Mouse (Mus musculus) MEL (cell line): ENCODE data around the gene Dhh. TPM values are rescaled to one million over a fixed set of nuclear protein-coding genes. Genes with fewer than 3 reads are reported as not detected.

Experiments used
- DNase-seq: peaks from one replicate; pipeline ENCODE4 v3.0.0; 2011; ENCODE audit warnings: low read depth, low spot score
- H3K27ac ChIP-seq: 2 replicates; pipeline ENCODE4 v1.5.1; 2012; ENCODE audit warnings: low read depth, mild to moderate bottlenecking, control low read depth, low read length, moderate library complexity; ENCODE audit not compliant: control insufficient read depth
- H3K27me3 ChIP-seq, 2 experiments: fragments of 150-350 bp in 1 of 2; sonication (generic) in 1 of 2; 2 replicates each; pipeline ENCODE4 v1.6.1; 2012; ENCODE audit warnings: low read length in 2 of 2, mild to moderate bottlenecking in 2 of 2, improper control_type of control experiment in 1 of 2, moderate library complexity in 1 of 2; ENCODE audit not compliant: insufficient read depth in 2 of 2, control insufficient read depth in 1 of 2
- H3K36me3 ChIP-seq, 2 experiments: 2 replicates each; pipeline ENCODE4 v1.6.1; 2012 to 2014; ENCODE audit warnings: low read length in 2 of 2, improper control_type of control experiment in 1 of 2, inconsistent platforms in 1 of 2, mild to moderate bottlenecking in 1 of 2; ENCODE audit not compliant: insufficient read depth in 2 of 2, control insufficient read depth in 1 of 2
- H3K4me1 ChIP-seq, 2 experiments: fragments of 150-350 bp in 1 of 2; sonication (generic) in 1 of 2; 2 replicates each; pipeline ENCODE4 v1.6.1; 2012; ENCODE audit warnings: low read length in 2 of 2, improper control_type of control experiment in 1 of 2, mild to moderate bottlenecking in 1 of 2; ENCODE audit not compliant: insufficient read depth in 2 of 2, control insufficient read depth in 1 of 2
- H3K4me3 ChIP-seq, 2 experiments: fragments of 150-350 bp in 1 of 2; sonication (generic) in 1 of 2; 2 replicates each; pipeline ENCODE4 v1.5.1; 2012; ENCODE audit warnings: low read depth in 2 of 2, low read length in 2 of 2, mild to moderate bottlenecking in 2 of 2, moderate library complexity in 2 of 2, control low read depth in 1 of 2, improper control_type of control experiment in 1 of 2; ENCODE audit not compliant: control insufficient read depth in 1 of 2, insufficient read depth in 1 of 2
- H3K79me2 ChIP-seq: 2 replicates; pipeline ENCODE4 v1.6.1; 2012; ENCODE audit warnings: mild to moderate bottlenecking, low read length, moderate library complexity; ENCODE audit not compliant: control insufficient read depth, poor library complexity, insufficient read depth
- H3K9ac ChIP-seq: 2 replicates; pipeline ENCODE4 v1.6.1; 2012; ENCODE audit warnings: low read depth, mild to moderate bottlenecking, control low read depth, low read length, moderate library complexity; ENCODE audit not compliant: control insufficient read depth, poor library complexity, severe bottlenecking
- H3K9me3 ChIP-seq: fragments of 150-350 bp; sonication (generic); replicated peaks from 2 replicates; pipeline ENCODE4 v1.6.1; 2012; ENCODE audit warnings: mild to moderate bottlenecking, low read length, improper control_type of control experiment, moderate library complexity; ENCODE audit not compliant: insufficient read depth
- BHLHE40 ChIP-seq: IDR thresholded peaks from 2 replicates; pipeline ENCODE4 v1.6.1; 2012; ENCODE audit warnings: low read depth, mild to moderate bottlenecking, inconsistent platforms, low read length, improper control_type of control experiment, borderline replicate concordance
- CHD1 ChIP-seq: IDR thresholded peaks from 2 replicates; pipeline ENCODE4 v1.6.1; 2012; ENCODE audit warnings: low read depth, mild to moderate bottlenecking, inconsistent platforms, low read length, improper control_type of control experiment
- ELF1 ChIP-seq: IDR thresholded peaks from 2 replicates; pipeline ENCODE4 v1.6.1; 2014; ENCODE audit warnings: low read depth, mild to moderate bottlenecking, inconsistent platforms, low read length, improper control_type of control experiment, moderate library complexity
- ETS1 ChIP-seq: IDR thresholded peaks from 2 replicates; pipeline ENCODE4 v1.6.1; 2012; ENCODE audit warnings: low read depth, mild to moderate bottlenecking, inconsistent platforms, low read length, improper control_type of control experiment, moderate library complexity
- GABPA ChIP-seq: IDR thresholded peaks from 2 replicates; pipeline ENCODE4 v1.6.1; 2012; ENCODE audit warnings: low read depth, mild to moderate bottlenecking, inconsistent platforms, low read length, improper control_type of control experiment, moderate library complexity
- GATA1 ChIP-seq: IDR thresholded peaks from 2 replicates; pipeline ENCODE4 v1.6.1; 2011; ENCODE audit warnings: low read depth, low read length, improper control_type of control experiment
- HCFC1 ChIP-seq: IDR thresholded peaks from 2 replicates; pipeline ENCODE4 v1.6.1; 2012; ENCODE audit warnings: low read depth, mild to moderate bottlenecking, inconsistent platforms, low read length, improper control_type of control experiment, moderate library complexity
- JUND ChIP-seq: IDR thresholded peaks from 2 replicates; pipeline ENCODE4 v1.6.1; 2011; ENCODE audit warnings: low read depth, mild to moderate bottlenecking, improper control_type of control experiment, low read length
- KAT2A ChIP-seq: conservative IDR thresholded peaks from 2 replicates; pipeline ENCODE4 v1.6.1; 2012; ENCODE audit warnings: low read depth, low read length, improper control_type of control experiment, inconsistent platforms
- MAX ChIP-seq: IDR thresholded peaks from 2 replicates; pipeline ENCODE4 v1.6.1; 2011; ENCODE audit warnings: low read length, improper control_type of control experiment
- MAZ ChIP-seq: IDR thresholded peaks from 2 replicates; pipeline ENCODE4 v1.6.1; 2012; ENCODE audit warnings: low read depth, mild to moderate bottlenecking, inconsistent platforms, low read length, improper control_type of control experiment
- MEF2A ChIP-seq: IDR thresholded peaks from 2 replicates; pipeline ENCODE4 v1.6.1; 2014; ENCODE audit warnings: low read depth, mild to moderate bottlenecking, inconsistent platforms, low read length, improper control_type of control experiment; ENCODE audit not compliant: poor library complexity, insufficient replicate concordance, severe bottlenecking; ENCODE audit errors: extremely low read depth
- MXI1 ChIP-seq: IDR thresholded peaks from 2 replicates; pipeline ENCODE4 v1.6.1; 2011; ENCODE audit warnings: mild to moderate bottlenecking, low read depth, low read length, improper control_type of control experiment
- NRF1 ChIP-seq: IDR thresholded peaks from 2 replicates; pipeline ENCODE4 v1.6.1; 2014; ENCODE audit warnings: low read depth, mild to moderate bottlenecking, inconsistent platforms, low read length, improper control_type of control experiment, moderate library complexity; ENCODE audit not compliant: poor library complexity, insufficient read depth, severe bottlenecking
- POLR2A ChIP-seq, 2 experiments: IDR thresholded peaks; 2 replicates each; pipeline ENCODE4 v1.6.1; 2011 to 2012; ENCODE audit warnings: low read length in 2 of 2, mild to moderate bottlenecking in 2 of 2, control low read depth in 1 of 2, improper control_type of control experiment in 1 of 2, low read depth in 1 of 2, moderate library complexity in 1 of 2; ENCODE audit not compliant: control insufficient read depth in 1 of 2, insufficient read depth in 1 of 2, poor library complexity in 1 of 2
- RCOR1 ChIP-seq: IDR thresholded peaks from 2 replicates; pipeline ENCODE4 v1.6.1; 2012; ENCODE audit warnings: low read depth, mild to moderate bottlenecking, inconsistent platforms, low read length, improper control_type of control experiment
- SIN3A ChIP-seq: IDR thresholded peaks from 2 replicates; pipeline ENCODE4 v1.6.1; 2012; ENCODE audit warnings: low read length, improper control_type of control experiment, inconsistent platforms
- TAL1 ChIP-seq: IDR thresholded peaks from 2 replicates; pipeline ENCODE4 v1.6.1; 2012; ENCODE audit warnings: mild to moderate bottlenecking, inconsistent platforms, low read length, moderate library complexity, mixed read lengths
- TCF12 ChIP-seq: IDR thresholded peaks from 2 replicates; pipeline ENCODE4 v1.6.1; 2014; ENCODE audit warnings: low read depth, mild to moderate bottlenecking, inconsistent platforms, low read length, improper control_type of control experiment, moderate library complexity
- ZC3H11A ChIP-seq: IDR thresholded peaks from 2 replicates; pipeline ENCODE4 v1.6.1; 2012; ENCODE audit warnings: low read depth, mild to moderate bottlenecking, inconsistent platforms, low read length, improper control_type of control experiment
- ZKSCAN1 ChIP-seq: IDR thresholded peaks from 2 replicates; pipeline ENCODE4 v1.6.1; 2012; ENCODE audit warnings: low read depth, mild to moderate bottlenecking, inconsistent platforms, low read length, improper control_type of control experiment, moderate library complexity
- ZMIZ1 ChIP-seq: IDR thresholded peaks from 2 replicates; pipeline ENCODE4 v1.6.1; 2012; ENCODE audit warnings: low read depth, mild to moderate bottlenecking, inconsistent platforms, low read length, improper control_type of control experiment, moderate library complexity
- polyA plus RNA-seq, 2 experiments: library from polyadenylated mRNA; stranded (reverse) in 1 of 2; unstranded in 1 of 2; fragments of >175 nt in 1 of 2; fragments of >200 nt in 1 of 2; gene quantifications; 2 replicates each; pipeline versions ENCODE4 v1.2.1 to v1.2.4; 2012; ENCODE audit warnings: low replicate concordance in 2 of 2, low read depth in 1 of 2; ENCODE audit not compliant: insufficient read length in 2 of 2, insufficient read depth in 1 of 2, missing spikeins in 1 of 2
- total RNA-seq: library from RNA; depleted of rRNA; stranded (reverse); fragments of 300-350 nt; gene quantifications from 2 replicates; pipeline ENCODE4 v1.2.3, GENCODE M21; 2012

Dhh gene
- total and polyA plus RNA-seq, 3 experiments: 0.12 TPM; not detected in 2

GRCm38 (mm10) chr15:98891198-98891742 is 7.1 kb downstream of the Dhh start:
- Histone ChIP-seq H3K79me2 (no peaks in the 10 kb centered on the region), H3K4me3 (no peak overlapping the region), H3K4me1 (peaks cover 0 to 7% of the 10 kb centered on the region in 2 experiments; a peak in 2 of 4 replicates), H3K9ac (no peak overlapping the region), H3K36me3 (peaks cover 0 to 4% of the 10 kb centered on the region in 2 experiments; a peak in 2 of 4 replicates), H3K27ac (no peak overlapping the region)
- DNase-seq: no peak
- TF ChIP-seq ZC3H11A: no peak
- no peak for TF ChIP-seq ELF1
- TF ChIP-seq MAZ: no peak
- TF ChIP-seq GATA1: no peak
- TF ChIP-seq TCF12: no peak
- TF ChIP-seq RCOR1: no peak
- no peak for TF ChIP-seq POLR2A (IDR thresholded peaks at IDR 0.05; ENCODE audit: control insufficient read depth in 1 of 2, insufficient read depth in 1 of 2, low read depth in 1 of 2, low read length in 2 of 2, poor library complexity in 1 of 2)
- no peak for TF ChIP-seq GABPA
- no peak for TF ChIP-seq MAX
- no peak for TF ChIP-seq CHD1
- TF ChIP-seq JUND: no peak
- TF ChIP-seq ZKSCAN1: no peak
- no peak for TF ChIP-seq BHLHE40
- TF ChIP-seq NRF1: no peak
- TF ChIP-seq ZMIZ1: no peak
- no peak for TF ChIP-seq HCFC1
- TF ChIP-seq KAT2A: no peak
- TF ChIP-seq ETS1: no peak
- TF ChIP-seq MEF2A: no peak
- TF ChIP-seq, all 39 proteins: peak for 0
- Histone ChIP-seq H3K9me3 (no peaks in the 10 kb centered on the region), H3K27me3 (peaks cover 0 to 3% of the 10 kb centered on the region in 2 experiments; a peak in 1 of 4 replicates)

GRCm38 (mm10) chr15:98887526-98887925 is 10.8 kb downstream of the Dhh start:
- Histone ChIP-seq H3K9me3 (no peaks in the 10 kb centered on the region), H3K27ac (no peak overlapping the region), H3K79me2 (no peaks in the 10 kb centered on the region), H3K27me3 (peaks cover 0 to 3% of the 10 kb centered on the region in 2 experiments; a peak in 1 of 4 replicates)
- TF ChIP-seq MXI1 (no peak), SIN3A (no peak), TAL1 (no peak), GATA1 (no peak), MEF2A (no peak)
- TF ChIP-seq, all 39 proteins: peak for 0
- H3K4me1 ChIP-seq: peaks cover 0 to 7% of the 10 kb centered on the region in 2 experiments; a peak in 2 of 4 replicates
- no peak overlapping the region for H3K4me3 ChIP-seq
- H3K9ac ChIP-seq: no peak overlapping the region
- DNase-seq: no peak
- H3K36me3 ChIP-seq: peaks cover 0 to 4% of the 10 kb centered on the region in 2 experiments; a peak in 2 of 4 replicates
